Mouse (Mus musculus) heart, embryonic 16.5 days (tissue): Measurements from ENCODE around the gene Armcx1. TPM values are rescaled to one million over a fixed set of nuclear protein-coding genes. Genes with fewer than 3 reads are reported as not detected.
"Not testable (repeated sequence)": the region's sequence is repeated elsewhere in the genome, so short reads cannot be mapped to it uniquely, and the experiment has no call there.

Experiments
- ATAC-seq: fragments of 200-750 bp; cut with Nextera tagmentation; replicated peaks from 2 replicates; pipeline ENCODE4 v1.8.0; 2017; ENCODE audit warnings: moderate number of reproducible peaks; ENCODE audit not compliant: insufficient read depth, low FRiP score; ENCODE audit errors: extremely low read depth
- H3K27ac ChIP-seq: fragments of 300-500 bp; sonication (generic); 2 replicates; pipeline ENCODE4 v1.5.1; 2014; ENCODE audit warnings: mild to moderate bottlenecking, low read length, control low read depth, moderate library complexity
- H3K27me3 ChIP-seq: fragments of 300-500 bp; sonication (generic); 2 replicates; pipeline ENCODE4 v1.6.1; 2014; ENCODE audit warnings: low read length, mixed read lengths; ENCODE audit not compliant: control insufficient read depth, insufficient read depth
- H3K36me3 ChIP-seq: fragments of 300-500 bp; sonication (generic); 2 replicates; pipeline ENCODE4 v1.6.1; 2014; ENCODE audit not compliant: control insufficient read depth, insufficient read depth
- H3K4me1 ChIP-seq: fragments of 300-500 bp; sonication (generic); 2 replicates; pipeline ENCODE4 v1.6.1; 2014; ENCODE audit warnings: low read length, mixed read lengths; ENCODE audit not compliant: control insufficient read depth, insufficient read depth
- H3K4me2 ChIP-seq: fragments of 300-500 bp; sonication (generic); 2 replicates; pipeline ENCODE4 v1.6.1; 2014; ENCODE audit warnings: low read depth, mild to moderate bottlenecking, control low read depth, low read length
- H3K4me3 ChIP-seq: fragments of 300-500 bp; sonication (generic); 2 replicates; pipeline ENCODE4 v1.5.1; 2014; ENCODE audit warnings: mild to moderate bottlenecking, control low read depth, low read length
- H3K9ac ChIP-seq: fragments of 300-500 bp; sonication (generic); 2 replicates; pipeline ENCODE4 v1.6.1; 2014; ENCODE audit warnings: low read length, control low read depth
- H3K9me3 ChIP-seq: fragments of 300-500 bp; sonication (generic); replicated peaks from 2 replicates; pipeline ENCODE4 v1.6.1; 2016; ENCODE audit warnings: low read length; ENCODE audit not compliant: control insufficient read depth
- WGBS: fragments of 180-500 bp; shearing (Covaris S2); extraction: QIAGEN DNeasy Blood & Tissue Kit; methylation state at CpG from one replicate; pipeline ENCODE4 v1.1.7; 2014; 5-methylcytosine and 5-hydroxymethylcytosine counted together
- polyA plus RNA-seq: library from polyadenylated mRNA; unstranded; fragments of >200 nt; fragmentation: Nextera tagmentation; extraction: Ambion mirVana; gene quantifications from 2 replicates; pipeline ENCODE4 v1.2.1, GENCODE M21; 2015

Armcx1 gene
- polyA plus RNA-seq, 1 experiment from 2014 or later: 43.7 TPM

GRCm38 (mm10) chrX:134716863-134717262 lies 900 bp upstream of the Armcx1 start:
- Histone ChIP-seq H3K4me3 (no peak overlapping the region), H3K4me1 (no peaks in the 10 kb centered on the region), H3K4me2 (no peak overlapping the region), H3K36me3 (peaks cover 9% of the 10 kb centered on the region), H3K27ac (no peak overlapping the region), H3K27me3 (no peaks in the 10 kb centered on the region), H3K9me3 (no peaks in the 10 kb centered on the region), H3K9ac (no peak overlapping the region)
- no peak for ATAC-seq
- 30% methylated on average over 3 of the region's 3 CpGs for WGBS

GRCm38 (mm10) chrX:134718524-134718923 lies 761 bp downstream of the Armcx1 start:
- Histone ChIP-seq H3K9ac (peak overlapping the region; percentile 77), H3K27ac (peak overlapping the region; percentile 95), H3K4me1 (no peaks in the 10 kb centered on the region), H3K27me3 (no peaks in the 10 kb centered on the region), H3K36me3 (peaks cover 9% of the 10 kb centered on the region), H3K9me3 (no peaks in the 10 kb centered on the region), H3K4me2 (peak overlapping the region; percentile 63), H3K4me3 (peak overlapping the region; percentile 69)
- peak; percentile 78 for ATAC-seq
- WGBS: 21% methylated on average over 14 of the region's 14 CpGs

GRCm38 (mm10) chrX:134723762-134724161 lies 6.0 kb downstream of the Armcx1 start:
- WGBS: 34% methylated on average over 2 of the region's 2 CpGs
- ATAC-seq: not testable (repeated sequence)

GRCm38 (mm10) chrX:134729778-134730177 lies 12.0 kb downstream of the Armcx1 start:
- Histone ChIP-seq H3K4me1 (no peaks in the 10 kb centered on the region), H3K27ac (no peak overlapping the region; the same call in 1 of the 2 replicates), H3K9me3 (no peaks in the 10 kb centered on the region), H3K4me3 (no peak overlapping the region), H3K4me2 (no peak overlapping the region), H3K36me3 (no peaks in the 10 kb centered on the region), H3K27me3 (no peaks in the 10 kb centered on the region), H3K9ac (no peak overlapping the region)
- WGBS: 42% methylated on average over 4 of the region's 4 CpGs
- no peak for ATAC-seq

More at GRCm38 (mm10) chrX:134723762-134724161, 6.0 kb downstream of the Armcx1 start:
- not testable (repeated sequence) for H3K9ac ChIP-seq, H3K27ac ChIP-seq, H3K4me2 ChIP-seq, H3K9me3 ChIP-seq, H3K27me3 ChIP-seq, H3K4me1 ChIP-seq, H3K36me3 ChIP-seq, H3K4me3 ChIP-seq

GRCm38 (mm10) chrX:134737796-134738195 lies 20.0 kb downstream of the Armcx1 start:
- no peak overlapping the region for H3K9ac ChIP-seq
- H3K27ac ChIP-seq: no peak overlapping the region
- no peaks in the 10 kb centered on the region for H3K36me3 ChIP-seq
- no peak overlapping the region for H3K4me2 ChIP-seq
- H3K9me3 ChIP-seq: no peaks in the 10 kb centered on the region
- H3K27me3 ChIP-seq: no peaks in the 10 kb centered on the region
- no peaks in the 10 kb centered on the region for H3K4me1 ChIP-seq
- ATAC-seq: no peak
- WGBS: 94% methylated on average over 1 of the region's 1 CpGs
- H3K4me3 ChIP-seq: no peak overlapping the region

GRCm38 (mm10) chrX:134739160-134739559 lies 21.4 kb downstream of the Armcx1 start:
- Histone ChIP-seq H3K4me1 (no peaks in the 10 kb centered on the region), H3K9ac (no peak overlapping the region), H3K36me3 (no peaks in the 10 kb centered on the region), H3K27me3 (no peaks in the 10 kb centered on the region), H3K4me2 (no peak overlapping the region), H3K4me3 (no peak overlapping the region), H3K9me3 (no peaks in the 10 kb centered on the region), H3K27ac (no peak overlapping the region)
- no peak for ATAC-seq
- WGBS: 59% methylated on average over 4 of the region's 4 CpGs

- no peaks in the 10 kb centered on the region for H3K27me3 ChIP-seq
- H3K4me2 ChIP-seq: no peak overlapping the region
- H3K9me3 ChIP-seq: no peaks in the 10 kb centered on the region
- no peaks in the 10 kb centered on the region for H3K36me3 ChIP-seq
- no peak overlapping the region for H3K9ac ChIP-seq
- no peak for ATAC-seq
- WGBS: 62% methylated on average over 5 of the region's 5 CpGs
- H3K4me1 ChIP-seq: no peaks in the 10 kb centered on the region
- H3K4me3 ChIP-seq: no peak overlapping the region
- H3K27ac ChIP-seq: no peak overlapping the region
Observed at GRCm38 (mm10) chrX:134741862-134742261, 24.1 kb downstream of the Armcx1 start.

- Histone ChIP-seq H3K9ac (no peak overlapping the region), H3K4me1 (peaks cover 4% of the 10 kb centered on the region; the same call in 1 of the 2 replicates), H3K36me3 (no peaks in the 10 kb centered on the region), H3K27me3 (no peaks in the 10 kb centered on the region), H3K4me2 (no peak overlapping the region), H3K27ac (no peak overlapping the region), H3K4me3 (no peak overlapping the region), H3K9me3 (no peaks in the 10 kb centered on the region)
- 28% methylated on average over 5 of the region's 5 CpGs for WGBS
- ATAC-seq: no peak
Observed at GRCm38 (mm10) chrX:134746459-134746858, 28.7 kb downstream of the Armcx1 start.

- peak within 1 kb of the TSS; percentile 77 for H3K27ac ChIP-seq
- no peaks in the 10 kb centered on the region for H3K27me3 ChIP-seq
- H3K4me3 ChIP-seq: peak within 1 kb of the TSS; percentile 63
- peak within 1 kb of the TSS; percentile 70 for H3K9ac ChIP-seq
- H3K9me3 ChIP-seq: no peaks in the 10 kb centered on the region
- H3K36me3 ChIP-seq: no peaks in the 10 kb centered on the region
- peak; percentile 93 for ATAC-seq
- WGBS: 12% methylated on average over 36 of the region's 36 CpGs
- peaks cover 6% of the 10 kb centered on the region; the same call in 1 of the 2 replicates for H3K4me1 ChIP-seq
- H3K4me2 ChIP-seq: peak within 1 kb of the TSS; percentile 71
Observed at GRCm38 (mm10) chrX:134750764-134751592, 33.2 kb downstream of the Armcx1 start, which contains the start of gene Armcx6. Gene Armcx6, minus strand, starts transcription at chrX:134751417.
